Mouse (Mus musculus): ENCODE results near the gene Aprt.

GRCm38 (mm10) chr8:122569329-122569728 is 7.4 kb downstream of the Aprt start:
- TF ChIP-seq CTCF (IDR thresholded peaks at IDR 0.05; ENCODE audit: low read depth) (no peak), EP300 (optimal IDR thresholded peaks at IDR 0.05) (no peak)

All from stomach, postnatal 0 days (tissue).